Mouse (Mus musculus) forebrain, embryonic 16.5 days (tissue): ENCODE data around the gene Slc46a3. TPM values are rescaled to one million over a fixed set of nuclear protein-coding genes. Genes with fewer than 3 reads are reported as not detected.
A peak's percentile ranks its signal among the peaks of the same experiment; 100 is the strongest.
"Not testable (repeated sequence)": the region's sequence is repeated elsewhere in the genome, so short reads cannot be mapped to it uniquely, and the experiment has no call there.

Experiments used
- ATAC-seq: fragments of 200-750 bp; cut with Nextera tagmentation; 2 replicates; pipeline ENCODE4 v1.8.0; 2017; ENCODE audit warnings: mild to moderate bottlenecking, moderate library complexity
- H3K27ac ChIP-seq: fragments of 300-500 bp; sonication (generic); 2 replicates; pipeline ENCODE4 v1.5.1; 2014; ENCODE audit warnings: low read length, control low read depth
- H3K27me3 ChIP-seq: fragments of 300-500 bp; sonication (generic); replicated peaks from 2 replicates; pipeline ENCODE4 v1.6.1; 2014; ENCODE audit warnings: low read length; ENCODE audit not compliant: control insufficient read depth, insufficient read depth
- H3K36me3 ChIP-seq: fragments of 300-500 bp; sonication (generic); 2 replicates; pipeline ENCODE4 v1.6.1; 2014; ENCODE audit not compliant: control insufficient read depth, insufficient read depth
- H3K4me1 ChIP-seq: fragments of 300-500 bp; sonication (generic); replicated peaks from 2 replicates; pipeline ENCODE4 v1.6.1; 2014; ENCODE audit warnings: low read length; ENCODE audit not compliant: control insufficient read depth, insufficient read depth
- H3K4me2 ChIP-seq: fragments of 300-500 bp; sonication (generic); 2 replicates; pipeline ENCODE4 v1.6.1; 2014; ENCODE audit warnings: mild to moderate bottlenecking, low read length, control low read depth
- H3K4me3 ChIP-seq: fragments of 300-500 bp; sonication (generic); replicated peaks from 2 replicates; pipeline ENCODE4 v1.5.1; 2014; ENCODE audit warnings: mild to moderate bottlenecking, low read length, control low read depth
- H3K9ac ChIP-seq: fragments of 300-500 bp; sonication (generic); replicated peaks from 2 replicates; pipeline ENCODE4 v1.6.1; 2014; ENCODE audit warnings: low read depth, low read length, control low read depth
- H3K9me3 ChIP-seq: fragments of 300-500 bp; sonication (generic); 2 replicates; pipeline ENCODE4 v1.6.1; 2016; ENCODE audit warnings: low read length; ENCODE audit not compliant: control insufficient read depth
- WGBS: fragments of 180-500 bp; shearing (Covaris S2); extraction: QIAGEN DNeasy Blood & Tissue Kit; methylation state at CpG from one replicate; pipeline ENCODE4 v1.1.7; 2014; 5-methylcytosine and 5-hydroxymethylcytosine counted together
- polyA plus RNA-seq: library from polyadenylated mRNA; unstranded; fragments of >200 nt; fragmentation: Nextera tagmentation; extraction: Ambion mirVana; gene quantifications from 2 replicates; pipeline ENCODE4 v1.2.1, GENCODE M21; 2015

Slc46a3 gene
- polyA plus RNA-seq, 1 experiment from 2014 or later: 5.9 TPM

GRCm38 (mm10) chr5:147898254-147898653 lies 3.6 kb upstream of the Slc46a3 start:
- Histone ChIP-seq H3K4me3 (no peak overlapping the region), H3K9me3 (no peaks in the 10 kb centered on the region), H3K9ac (no peak overlapping the region), H3K4me2 (no peak overlapping the region), H3K27me3 (peaks cover 2% of the 10 kb centered on the region; the same call in 1 of the 2 replicates), H3K36me3 (no peaks in the 10 kb centered on the region), H3K4me1 (peaks cover 6% of the 10 kb centered on the region; the same call in 1 of the 2 replicates), H3K27ac (no peak overlapping the region)
- ATAC-seq: no peak
- 71% methylated on average over 2 of the region's 2 CpGs for WGBS

- H3K9ac ChIP-seq, H3K36me3 ChIP-seq, H3K4me2 ChIP-seq, H3K9me3 ChIP-seq, H3K4me1 ChIP-seq, ATAC-seq, H3K4me3 ChIP-seq, H3K27ac ChIP-seq, H3K27me3 ChIP-seq: not testable (repeated sequence)
- WGBS: 73% methylated on average over 4 of the region's 4 CpGs
Measured at GRCm38 (mm10) chr5:147896501-147896900, 1.9 kb upstream of the Slc46a3 start.

GRCm38 (mm10) chr5:147895436-147896198 lies 1.0 kb upstream of the Slc46a3 start:
- Histone ChIP-seq H3K4me1 (peaks cover 6% of the 10 kb centered on the region; the same call in 1 of the 2 replicates), H3K4me2 (peak overlapping the region; percentile 80), H3K36me3 (no peaks in the 10 kb centered on the region), H3K4me3 (peak overlapping the region; percentile 48; the same call in 1 of the 2 replicates), H3K27ac (no peak overlapping the region), H3K9me3 (no peaks in the 10 kb centered on the region), H3K9ac (no peak overlapping the region), H3K27me3 (peaks cover 3% of the 10 kb centered on the region; the same call in 1 of the 2 replicates)
- ATAC-seq: no peak
- WGBS: 27% methylated on average over 16 of the region's 16 CpGs

- peak; percentile 27; the same call in 1 of the 2 replicates for ATAC-seq
- 2% methylated on average over 25 of the region's 25 CpGs for WGBS
- Histone ChIP-seq H3K27me3 (peaks cover 3% of the 10 kb centered on the region; the same call in 1 of the 2 replicates), H3K36me3 (no peaks in the 10 kb centered on the region), H3K9me3 (no peaks in the 10 kb centered on the region), H3K9ac (peak overlapping the region; percentile 39), H3K4me1 (peaks cover 6% of the 10 kb centered on the region; the same call in 1 of the 2 replicates), H3K4me2 (peak overlapping the region; percentile 80), H3K4me3 (peak overlapping the region; percentile 48), H3K27ac (no peak overlapping the region)
Measured at GRCm38 (mm10) chr5:147893766-147894454, 705 bp downstream of the Slc46a3 start.

GRCm38 (mm10) chr5:147893143-147893542 lies 1.5 kb downstream of the Slc46a3 start:
- no peak for ATAC-seq
- Histone ChIP-seq H3K4me2 (no peak overlapping the region), H3K36me3 (no peaks in the 10 kb centered on the region), H3K9ac (no peak overlapping the region), H3K4me1 (peaks cover 6% of the 10 kb centered on the region; the same call in 1 of the 2 replicates), H3K9me3 (no peaks in the 10 kb centered on the region), H3K27ac (no peak overlapping the region), H3K27me3 (peaks cover 3% of the 10 kb centered on the region; the same call in 1 of the 2 replicates), H3K4me3 (no peak overlapping the region)
- 18% methylated on average over 9 of the region's 9 CpGs for WGBS

- peaks cover 3% of the 10 kb centered on the region; the same call in 1 of the 2 replicates for H3K27me3 ChIP-seq
- H3K27ac ChIP-seq: no peak overlapping the region
- no peaks in the 10 kb centered on the region for H3K36me3 ChIP-seq
- H3K9me3 ChIP-seq: no peaks in the 10 kb centered on the region
- 27% methylated on average over 6 of the region's 6 CpGs for WGBS
- ATAC-seq: no peak
- H3K9ac ChIP-seq: no peak overlapping the region
- H3K4me3 ChIP-seq: no peak overlapping the region
- peaks cover 6% of the 10 kb centered on the region; the same call in 1 of the 2 replicates for H3K4me1 ChIP-seq
- H3K4me2 ChIP-seq: no peak overlapping the region
Measured at GRCm38 (mm10) chr5:147892735-147893134, 1.9 kb downstream of the Slc46a3 start.

- no peaks in the 10 kb centered on the region for H3K36me3 ChIP-seq
- no peak overlapping the region for H3K4me2 ChIP-seq
- peaks cover 3% of the 10 kb centered on the region; the same call in 1 of the 2 replicates for H3K27me3 ChIP-seq
- no peak overlapping the region for H3K9ac ChIP-seq
- ATAC-seq: no peak
- H3K4me1 ChIP-seq: no peaks in the 10 kb centered on the region
- H3K4me3 ChIP-seq: no peak overlapping the region
- no peaks in the 10 kb centered on the region for H3K9me3 ChIP-seq
- H3K27ac ChIP-seq: no peak overlapping the region
- WGBS: 94% methylated on average over 10 of the region's 12 CpGs
Measured at GRCm38 (mm10) chr5:147888313-147889297, 6.0 kb downstream of the Slc46a3 start.

- Histone ChIP-seq H3K36me3 (peaks cover 6% of the 10 kb centered on the region), H3K4me2 (no peak overlapping the region), H3K9me3 (no peaks in the 10 kb centered on the region), H3K9ac (no peak overlapping the region), H3K27me3 (no peaks in the 10 kb centered on the region), H3K27ac (no peak overlapping the region), H3K4me1 (no peaks in the 10 kb centered on the region), H3K4me3 (no peak overlapping the region)
- WGBS: 91% methylated on average over 6 of the region's 6 CpGs
- ATAC-seq: no peak
Measured at GRCm38 (mm10) chr5:147883581-147883980, 11.0 kb downstream of the Slc46a3 start.
